Mouse (Mus musculus): Measurements from ENCODE around the gene Plscr3.
"Not testable (repeated sequence)": the region's sequence is repeated elsewhere in the genome, so short reads cannot be mapped to it uniquely, and the experiment has no call there.

Gene Plscr3

DNA sequence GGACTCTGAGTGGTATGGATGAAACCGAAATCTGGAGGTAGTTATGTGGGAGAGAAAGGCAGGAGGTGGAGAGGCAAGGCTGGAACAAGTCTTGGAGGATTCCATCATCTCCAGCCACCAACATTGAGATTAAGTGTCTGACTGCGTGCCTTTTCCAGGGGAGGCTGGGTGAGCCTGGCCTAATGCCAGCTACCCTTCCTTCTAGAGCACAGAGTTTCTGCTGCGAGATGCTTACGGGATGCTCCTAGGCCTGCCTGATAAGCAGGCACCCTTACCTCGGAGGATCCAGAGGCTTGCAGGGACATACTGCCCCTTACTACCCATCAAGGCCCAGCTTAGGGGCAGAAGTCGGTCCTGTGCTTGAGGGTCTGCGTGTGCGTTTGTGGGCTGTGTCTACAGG, 12.6 kb upstream of the Plscr3 start:
- no peak for DNase-seq (ENCODE audit: low spot score)

DNA sequence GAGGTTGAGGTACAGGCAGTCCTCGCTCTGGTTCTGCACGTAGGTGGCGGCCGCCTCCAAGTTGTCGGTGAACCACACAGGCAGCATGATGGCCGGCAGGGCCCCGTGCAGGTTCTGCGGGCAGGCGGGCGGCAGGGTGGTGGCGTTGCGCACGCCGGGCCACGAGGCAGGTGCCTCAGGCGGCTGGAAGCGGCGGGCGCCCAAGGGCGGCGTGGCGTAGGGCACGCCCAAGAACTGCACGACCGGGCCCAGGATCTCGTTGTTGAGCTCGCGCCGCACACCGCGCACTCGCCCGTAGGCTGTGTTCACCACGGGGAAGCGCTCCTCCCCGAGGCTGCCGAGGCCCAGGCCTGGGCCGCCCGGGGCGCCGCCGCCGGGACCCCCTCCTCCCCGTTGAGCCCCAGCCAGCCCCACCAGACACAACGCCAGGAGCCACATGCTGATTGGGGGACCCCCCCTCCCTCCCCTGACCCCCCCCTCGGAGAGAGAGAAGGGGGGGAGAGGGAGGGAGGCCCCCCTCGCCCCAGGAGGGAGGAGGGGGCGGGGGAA, 12.1 kb upstream of the Plscr3 start:
- DNase-seq (ENCODE audit: low spot score) = peak; percentile 57

- DNase-seq (ENCODE audit: low spot score) = no peak
Measured at GRCm38 (mm10) chr11:69835326-69835965, 10.7 kb upstream of the Plscr3 start.

- DNase-seq (ENCODE audit: low spot score) = no peak
Measured at GRCm38 (mm10) chr11:69835966-69836335, 10.2 kb upstream of the Plscr3 start.

DNA sequence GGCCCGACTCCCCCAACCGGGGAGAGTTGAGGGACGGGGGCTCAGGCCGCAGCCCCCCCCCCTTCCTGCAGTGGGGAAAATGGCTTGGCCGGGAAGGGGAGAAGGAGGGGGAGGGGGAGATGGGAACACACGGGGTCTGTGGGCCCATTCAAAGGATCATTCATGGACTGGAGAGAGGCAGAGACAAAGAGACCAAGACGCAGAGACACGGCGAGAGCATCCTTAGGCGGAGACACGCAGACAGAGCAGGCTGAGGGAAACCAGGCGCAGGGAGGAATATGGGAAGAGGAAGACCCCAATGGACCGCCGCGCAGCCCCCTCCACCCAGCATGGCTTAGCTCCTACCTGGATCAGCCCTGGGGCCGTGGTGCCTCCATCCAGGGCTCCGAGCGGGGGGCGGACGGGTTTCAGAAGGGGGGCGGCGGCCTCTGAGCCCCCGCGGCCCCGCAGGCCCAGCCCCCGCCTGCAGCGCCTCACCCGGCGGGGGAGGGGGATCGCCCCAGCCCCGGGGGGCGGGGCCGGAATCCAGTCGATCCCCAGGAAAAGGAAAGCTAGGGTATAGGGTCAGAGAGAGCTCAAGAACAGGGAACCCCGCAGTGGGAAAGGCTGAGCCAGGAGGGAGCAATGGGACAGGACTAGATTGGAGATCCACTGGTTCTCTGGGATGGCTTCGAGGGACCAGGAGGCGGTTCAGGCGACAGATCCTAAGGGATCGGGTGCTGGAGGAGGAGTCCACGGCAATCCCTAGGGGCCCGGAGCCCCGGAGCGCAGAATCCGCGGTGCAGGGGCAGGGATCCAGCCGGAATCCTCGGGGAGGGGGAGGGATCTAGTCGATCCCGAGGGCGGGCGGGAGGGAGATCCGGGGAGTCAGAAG, 9.2 kb upstream of the Plscr3 start:
- no peak for DNase-seq (ENCODE audit: low spot score)

- no peak for DNase-seq (ENCODE audit: low spot score)
Measured at GRCm38 (mm10) chr11:69837604-69837951, 8.6 kb upstream of the Plscr3 start, which contains the start of gene Nlgn2. Gene Nlgn2 (minus strand): TSS chr11:69837784.

- DNase-seq (ENCODE audit: low spot score) = peak; percentile 97
Measured at GRCm38 (mm10) chr11:69837952-69838713, 8.0 kb upstream of the Plscr3 start, which contains the start of gene Tmem256. Gene Tmem256 (plus strand): TSS chr11:69838514.

GRCm38 (mm10) chr11:69838714-69839104, 7.5 kb upstream of the Plscr3 start:
- peak; percentile 38 for DNase-seq (ENCODE audit: low spot score)

DNA sequence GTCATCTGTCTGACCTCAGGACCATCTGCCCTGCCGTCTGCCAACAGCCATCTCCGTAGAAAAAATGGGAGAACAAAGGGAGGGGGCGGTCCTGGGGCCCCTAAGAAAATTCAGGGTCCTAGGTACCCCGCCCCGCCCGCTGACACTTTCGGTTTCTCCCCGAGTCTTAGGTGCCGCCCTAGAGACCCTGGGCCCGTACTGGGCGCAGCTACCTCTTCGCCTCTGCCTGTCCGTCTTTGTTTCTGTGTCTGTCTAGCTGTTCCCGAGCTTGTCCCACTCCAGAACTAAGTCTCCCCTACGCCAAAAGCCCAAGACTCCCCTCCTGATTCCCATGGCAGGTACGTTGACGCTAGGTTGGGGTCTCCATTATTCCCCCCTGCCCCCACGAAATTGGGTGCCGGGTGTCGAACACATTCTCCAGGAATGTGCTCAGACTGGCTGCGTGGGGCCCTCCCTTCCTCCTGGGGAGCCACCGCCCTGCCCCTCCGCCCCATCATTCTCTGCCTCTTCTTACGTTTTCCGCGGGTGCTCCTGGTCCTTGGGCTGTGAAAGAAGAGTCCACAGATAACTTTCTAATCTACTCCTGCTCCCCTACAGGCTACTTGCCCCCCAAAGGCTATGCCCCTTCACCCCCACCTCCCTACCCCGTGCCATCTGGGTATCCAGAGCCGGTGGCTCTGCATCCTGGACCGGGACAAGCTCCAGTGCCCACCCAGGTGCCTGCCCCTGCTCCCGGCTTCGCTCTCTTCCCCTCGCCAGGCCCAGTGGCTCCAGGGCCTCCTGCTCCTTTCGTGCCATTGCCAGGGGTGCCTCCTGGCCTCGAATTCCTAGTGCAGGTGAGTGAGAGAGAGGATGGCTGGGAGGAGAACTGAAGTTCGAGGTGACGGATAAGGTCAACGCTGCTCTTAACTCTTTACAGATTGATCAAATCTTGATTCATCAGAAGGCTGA, 837 bp downstream of the Plscr3 start:
- peak; percentile 53 for DNase-seq (ENCODE audit: low spot score)

- DNase-seq (ENCODE audit: low spot score) = no peak
Measured at GRCm38 (mm10) chr11:69848021-69848420, 1.8 kb downstream of the Plscr3 start.

DNA sequence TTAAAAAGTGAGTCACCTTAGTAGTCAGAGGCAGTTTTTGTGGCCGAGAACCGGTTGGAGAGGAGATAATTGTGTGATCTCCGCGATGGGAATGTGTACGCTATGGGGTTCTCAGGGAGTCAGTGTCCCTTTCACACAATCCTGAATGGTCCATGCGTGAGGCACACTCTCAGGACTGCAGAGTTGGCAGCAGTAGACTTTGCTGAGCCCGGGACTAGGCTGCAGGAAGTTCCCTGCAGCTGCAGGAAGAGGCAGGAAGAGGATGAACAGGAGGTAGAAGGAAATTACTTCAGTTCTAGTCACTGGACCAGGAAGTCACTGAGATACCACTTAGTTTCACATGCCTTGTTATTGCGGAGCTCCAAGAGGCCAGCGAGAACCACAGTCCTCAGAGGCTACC, 3.0 kb downstream of the Plscr3 start:
- DNase-seq (ENCODE audit: low spot score) = no peak

DNA sequence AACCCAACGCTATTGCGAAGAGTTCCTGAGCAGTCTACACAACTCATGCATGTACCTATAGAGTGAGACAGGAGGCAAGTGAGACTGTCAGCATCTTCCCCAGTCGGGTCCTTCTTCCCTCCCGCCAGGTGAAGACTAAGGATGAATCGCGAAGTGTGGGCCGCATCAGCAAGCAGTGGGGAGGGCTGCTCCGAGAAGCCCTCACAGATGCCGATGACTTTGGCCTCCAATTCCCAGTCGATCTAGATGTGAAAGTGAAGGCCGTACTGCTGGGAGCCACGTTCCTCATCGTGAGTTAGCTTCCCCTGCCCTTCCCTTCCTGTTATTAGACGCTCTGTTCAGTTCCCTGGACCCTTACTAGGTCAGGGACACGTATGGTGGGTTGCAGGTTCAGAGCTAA, 3.7 kb downstream of the Plscr3 start:
- no peak for DNase-seq (ENCODE audit: low spot score)

DNA sequence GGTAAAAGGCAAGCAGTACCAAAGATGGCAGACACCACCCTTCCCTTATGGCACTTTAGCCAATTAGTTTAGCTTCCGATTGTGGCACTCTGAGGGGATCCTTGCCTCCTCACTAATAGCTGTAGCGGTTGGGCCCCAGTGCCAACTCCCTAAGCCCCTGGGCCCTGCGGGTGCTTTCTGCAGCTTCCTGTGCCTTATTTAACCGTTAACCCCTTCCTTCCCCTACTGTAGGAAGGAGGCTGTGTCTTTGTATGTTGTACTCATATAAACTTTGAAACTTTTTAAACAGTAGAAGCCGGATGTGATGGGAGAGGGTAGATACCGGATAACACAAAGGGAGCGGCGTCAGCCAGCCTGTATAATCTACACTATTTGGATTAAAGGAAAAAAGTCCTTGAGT, 4.6 kb downstream of the Plscr3 start:
- no peak for DNase-seq (ENCODE audit: low spot score)

DNA sequence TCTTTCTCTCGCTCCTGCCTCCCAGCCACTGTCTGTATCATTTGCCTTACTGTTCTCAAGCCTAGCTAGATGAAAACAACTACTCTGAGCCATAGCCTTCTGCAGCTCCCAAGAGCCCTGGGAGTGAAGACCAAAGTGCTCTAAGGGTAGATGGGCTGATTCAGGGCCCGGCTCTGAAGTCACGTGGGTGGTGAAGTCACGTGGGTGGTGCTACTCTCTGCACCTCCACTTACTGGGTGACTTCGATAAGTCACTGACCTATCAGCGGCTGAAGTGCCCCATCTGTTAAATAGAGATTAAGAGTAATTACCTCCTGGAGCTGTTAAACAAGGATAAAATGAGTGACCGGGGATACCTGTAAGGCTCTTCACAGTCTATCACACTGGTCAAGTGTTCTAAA, 7.8 kb downstream of the Plscr3 start:
- DNase-seq (ENCODE audit: low spot score) = peak; percentile 98

DNA sequence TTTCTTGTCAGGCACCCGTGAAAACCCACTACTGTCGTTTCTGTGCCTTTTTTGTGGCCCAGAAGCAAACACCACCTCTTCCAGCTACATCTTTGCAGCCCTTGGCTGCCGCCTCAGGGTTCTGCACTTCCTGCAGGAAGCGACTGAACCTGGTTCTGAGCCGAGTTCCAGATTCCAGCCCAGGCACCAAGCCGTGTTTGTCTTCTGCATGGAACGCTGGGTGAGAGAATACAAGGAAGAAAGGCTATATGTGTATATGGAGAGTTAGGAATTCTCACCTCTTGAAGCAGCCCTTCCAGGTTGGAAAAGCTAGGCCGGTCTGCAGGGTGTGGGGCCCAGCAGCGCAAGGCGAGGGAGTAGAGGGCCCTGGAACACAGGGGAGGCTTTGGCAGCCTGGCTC, 8.5 kb downstream of the Plscr3 start:
- DNase-seq (ENCODE audit: low spot score) = no peak

DNA sequence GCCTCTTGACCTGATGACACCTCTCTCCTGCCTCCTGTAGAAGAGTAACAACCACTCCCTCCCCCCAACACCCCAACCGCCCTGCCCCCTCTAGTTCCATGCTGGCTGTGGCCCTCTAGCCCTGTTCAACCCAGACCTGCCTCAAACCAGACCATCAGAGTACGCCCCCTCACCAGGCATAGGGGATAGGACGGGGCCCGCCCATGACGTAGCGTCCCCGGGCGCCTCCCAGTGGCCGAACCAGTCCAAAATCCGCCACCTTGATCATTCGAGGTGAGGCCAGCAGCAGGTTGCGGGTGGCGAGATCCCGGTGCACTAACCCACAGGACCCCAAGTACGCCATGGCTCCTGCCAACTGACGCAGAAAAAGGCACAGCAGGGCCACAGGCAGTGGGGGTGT, 9.2 kb downstream of the Plscr3 start:
- no peak for DNase-seq (ENCODE audit: low spot score)

GRCm38 (mm10) chr11:69858113-69858998, 12.2 kb downstream of the Plscr3 start, which contains the start of gene Tnk1:
Gene Tnk1 (minus strand): TSS chr11:69858730.
- no peak for DNase-seq (ENCODE audit: low spot score)

- DNase-seq (ENCODE audit: low spot score) = not testable (repeated sequence)
Measured at GRCm38 (mm10) chr11:69863729-69864128, 17.6 kb downstream of the Plscr3 start.

DNA sequence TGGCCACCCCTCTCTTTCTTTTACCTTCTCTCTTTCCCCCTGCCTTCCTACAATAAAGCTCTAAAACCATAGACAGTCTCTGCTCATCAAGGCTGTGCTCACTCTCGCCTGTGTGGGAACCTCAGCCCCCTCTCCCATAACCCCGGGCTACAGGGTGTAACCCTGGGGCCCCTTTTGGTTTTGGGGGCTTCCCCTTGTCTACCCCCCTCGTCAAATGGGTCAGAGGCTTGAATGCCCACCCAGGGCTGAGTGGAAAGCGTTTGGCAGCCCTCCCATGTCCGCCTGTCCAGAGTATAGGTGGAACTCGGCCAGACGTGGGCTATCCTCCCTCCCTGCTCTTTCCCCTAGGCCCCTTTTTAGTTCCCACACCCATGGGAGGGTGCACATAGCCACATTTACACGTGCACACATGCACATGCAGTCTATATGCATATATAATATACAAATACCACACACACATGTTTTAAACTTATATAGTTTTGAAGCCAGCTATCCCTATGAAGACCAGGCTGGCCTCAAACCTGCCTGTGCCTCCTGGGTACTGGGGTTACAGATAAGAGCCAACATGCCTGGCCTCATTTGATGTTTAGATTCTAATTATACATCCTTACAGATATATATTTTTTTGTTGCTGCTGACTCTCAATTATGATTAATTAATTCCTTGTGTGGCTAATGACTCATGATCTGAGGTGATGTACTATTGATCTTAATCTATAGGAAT, 18.1 kb downstream of the Plscr3 start:
- DNase-seq (ENCODE audit: low spot score) = no peak

DNA sequence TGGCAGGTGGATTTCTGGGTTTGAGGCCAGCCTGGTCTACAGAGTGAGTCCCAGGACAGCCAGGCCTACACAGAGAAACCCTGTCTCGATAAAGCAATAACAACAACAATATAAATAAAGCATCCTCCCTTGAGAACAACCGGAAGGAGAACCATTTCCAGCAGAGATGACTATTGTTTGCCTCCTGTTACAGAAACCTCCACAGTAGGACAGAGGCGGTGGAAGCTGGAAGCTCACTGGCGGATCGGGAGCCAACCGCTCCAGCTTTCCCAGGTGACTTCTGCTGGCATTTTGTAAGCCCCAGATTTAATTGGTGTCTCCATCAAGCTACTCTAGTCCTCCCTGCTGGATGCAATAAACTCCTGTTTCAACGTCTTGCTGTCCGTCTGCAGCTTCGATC, 19.4 kb downstream of the Plscr3 start:
- no peak for DNase-seq (ENCODE audit: low spot score)

Data from c-Kit-positive CD71-positive TER-119-positive erythroid progenitor cells, embryonic 14.5 days (primary cell).